Mouse (Mus musculus) heart, embryonic 16.5 days (tissue): ENCODE results near the gene Abraxas2. TPM values are rescaled to one million over a fixed set of nuclear protein-coding genes. Genes with fewer than 3 reads are reported as not detected.

ENCODE experiments used
- ATAC-seq: fragments of 200-750 bp; cut with Nextera tagmentation; replicated peaks from 2 replicates; pipeline ENCODE4 v1.8.0; 2017; ENCODE audit warnings: moderate number of reproducible peaks; ENCODE audit not compliant: insufficient read depth, low FRiP score; ENCODE audit errors: extremely low read depth
- H3K27ac ChIP-seq: fragments of 300-500 bp; sonication (generic); 2 replicates; pipeline ENCODE4 v1.5.1; 2014; ENCODE audit warnings: mild to moderate bottlenecking, low read length, control low read depth, moderate library complexity
- H3K27me3 ChIP-seq: fragments of 300-500 bp; sonication (generic); 2 replicates; pipeline ENCODE4 v1.6.1; 2014; ENCODE audit warnings: low read length, mixed read lengths; ENCODE audit not compliant: control insufficient read depth, insufficient read depth
- H3K36me3 ChIP-seq: fragments of 300-500 bp; sonication (generic); 2 replicates; pipeline ENCODE4 v1.6.1; 2014; ENCODE audit not compliant: control insufficient read depth, insufficient read depth
- H3K4me1 ChIP-seq: fragments of 300-500 bp; sonication (generic); 2 replicates; pipeline ENCODE4 v1.6.1; 2014; ENCODE audit warnings: low read length, mixed read lengths; ENCODE audit not compliant: control insufficient read depth, insufficient read depth
- H3K4me2 ChIP-seq: fragments of 300-500 bp; sonication (generic); 2 replicates; pipeline ENCODE4 v1.6.1; 2014; ENCODE audit warnings: low read depth, mild to moderate bottlenecking, control low read depth, low read length
- H3K4me3 ChIP-seq: fragments of 300-500 bp; sonication (generic); 2 replicates; pipeline ENCODE4 v1.5.1; 2014; ENCODE audit warnings: mild to moderate bottlenecking, control low read depth, low read length
- H3K9ac ChIP-seq: fragments of 300-500 bp; sonication (generic); 2 replicates; pipeline ENCODE4 v1.6.1; 2014; ENCODE audit warnings: low read length, control low read depth
- H3K9me3 ChIP-seq: fragments of 300-500 bp; sonication (generic); replicated peaks from 2 replicates; pipeline ENCODE4 v1.6.1; 2016; ENCODE audit warnings: low read length; ENCODE audit not compliant: control insufficient read depth
- WGBS: fragments of 180-500 bp; shearing (Covaris S2); extraction: QIAGEN DNeasy Blood & Tissue Kit; methylation state at CpG from one replicate; pipeline ENCODE4 v1.1.7; 2014; 5-methylcytosine and 5-hydroxymethylcytosine counted together
- polyA plus RNA-seq: library from polyadenylated mRNA; unstranded; fragments of >200 nt; fragmentation: Nextera tagmentation; extraction: Ambion mirVana; gene quantifications from 2 replicates; pipeline ENCODE4 v1.2.1, GENCODE M21; 2015

Gene Abraxas2
- polyA plus RNA-seq, 1 experiment from 2014 or later = 30.0 TPM

- H3K36me3 ChIP-seq = peaks cover 72% of the 10 kb centered on the region
- H3K4me3 ChIP-seq = no peak overlapping the region
- H3K27ac ChIP-seq = no peak overlapping the region
- H3K9ac ChIP-seq = no peak overlapping the region
- WGBS = 38% methylated on average over 1 of the region's 1 CpGs
- 0 out of 2 replicates have a peak, but pooled peaks cover 2% of the 10 kb centered on the region for H3K4me1 ChIP-seq
- ATAC-seq = no peak
- H3K27me3 ChIP-seq = no peaks in the 10 kb centered on the region
- H3K9me3 ChIP-seq = peaks cover 3% of the 10 kb centered on the region; the same call in 1 of the 2 replicates
- H3K4me2 ChIP-seq = no peak overlapping the region
Observed at GRCm38 (mm10) chr7:132880276-132880675, 21.3 kb downstream of the Abraxas2 start.

DNA sequence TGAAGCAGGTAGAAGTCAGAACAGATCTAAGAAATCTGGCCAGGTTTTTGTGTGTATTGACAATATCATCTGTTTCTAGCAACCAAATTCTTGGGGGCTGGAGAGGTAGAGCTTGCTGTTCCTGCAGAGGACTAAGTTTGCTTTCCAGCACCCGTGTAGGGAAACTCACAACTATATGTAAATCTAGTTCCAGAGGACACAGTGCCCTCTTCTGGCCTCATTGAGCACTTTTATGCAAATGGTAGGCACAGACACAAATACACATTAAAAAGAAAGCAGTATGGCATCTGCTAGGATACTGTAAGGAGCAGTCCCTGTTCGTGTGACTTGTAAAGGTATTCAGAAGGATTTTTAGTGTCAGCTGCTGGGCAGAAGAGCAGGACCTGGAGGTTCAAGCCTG, 23.3 kb downstream of the Abraxas2 start:
- Histone ChIP-seq H3K4me1 (0 out of 2 replicates have a peak, but pooled peaks cover 2% of the 10 kb centered on the region), H3K9me3 (peaks cover 3% of the 10 kb centered on the region; the same call in 1 of the 2 replicates), H3K27me3 (no peaks in the 10 kb centered on the region), H3K27ac (no peak overlapping the region), H3K36me3 (peaks cover 52% of the 10 kb centered on the region), H3K4me2 (no peak overlapping the region), H3K4me3 (no peak overlapping the region), H3K9ac (no peak overlapping the region)
- 78% methylated on average over 2 of the region's 2 CpGs for WGBS
- no peak for ATAC-seq

GRCm38 (mm10) chr7:132884031-132884430, 25.0 kb downstream of the Abraxas2 start:
- no peaks in the 10 kb centered on the region for H3K27me3 ChIP-seq
- H3K36me3 ChIP-seq = peaks cover 43% of the 10 kb centered on the region
- no peak for ATAC-seq
- H3K27ac ChIP-seq = no peak overlapping the region
- 91% methylated on average over 7 of the region's 7 CpGs for WGBS
- 0 out of 2 replicates have a peak, but pooled peaks cover 2% of the 10 kb centered on the region for H3K4me1 ChIP-seq
- H3K4me3 ChIP-seq = no peak overlapping the region
- no peak overlapping the region for H3K9ac ChIP-seq
- peaks cover 3% of the 10 kb centered on the region; the same call in 1 of the 2 replicates for H3K9me3 ChIP-seq
- H3K4me2 ChIP-seq = no peak overlapping the region

GRCm38 (mm10) chr7:132887019-132887804, 28.2 kb downstream of the Abraxas2 start:
- no peaks in the 10 kb centered on the region for H3K27me3 ChIP-seq
- H3K9ac ChIP-seq = no peak overlapping the region
- H3K36me3 ChIP-seq = peaks cover 18% of the 10 kb centered on the region
- H3K27ac ChIP-seq = 0 out of 2 replicates have a peak overlapping the region, but pooled peaks have one; percentile 27
- 0 out of 2 replicates have a peak, but pooled peaks cover 2% of the 10 kb centered on the region for H3K4me1 ChIP-seq
- H3K4me2 ChIP-seq = no peak overlapping the region
- 59% methylated on average over 7 of the region's 7 CpGs for WGBS
- peaks cover under 1% of the 10 kb centered on the region; the same call in 1 of the 2 replicates for H3K9me3 ChIP-seq
- no peak overlapping the region for H3K4me3 ChIP-seq
- no peak for ATAC-seq

- 60% methylated on average over 3 of the region's 3 CpGs for WGBS
- no peaks in the 10 kb centered on the region for H3K27me3 ChIP-seq
- no peak overlapping the region for H3K27ac ChIP-seq
- no peak for ATAC-seq
- H3K9me3 ChIP-seq = no peaks in the 10 kb centered on the region
- no peak overlapping the region for H3K4me2 ChIP-seq
- no peak overlapping the region for H3K4me3 ChIP-seq
- peaks cover 13% of the 10 kb centered on the region for H3K36me3 ChIP-seq
- H3K9ac ChIP-seq = no peak overlapping the region
- 0 out of 2 replicates have a peak, but pooled peaks cover 2% of the 10 kb centered on the region for H3K4me1 ChIP-seq
Observed at GRCm38 (mm10) chr7:132888052-132888451, 29.0 kb downstream of the Abraxas2 start.

GRCm38 (mm10) chr7:132888518-132889249, 29.7 kb downstream of the Abraxas2 start:
- Histone ChIP-seq H3K4me3 (no peak overlapping the region), H3K4me2 (no peak overlapping the region), H3K9me3 (no peaks in the 10 kb centered on the region), H3K27me3 (no peaks in the 10 kb centered on the region), H3K9ac (no peak overlapping the region), H3K36me3 (peaks cover 7% of the 10 kb centered on the region), H3K27ac (no peak overlapping the region), H3K4me1 (0 out of 2 replicates have a peak, but pooled peaks cover 2% of the 10 kb centered on the region)
- 55% methylated on average over 4 of the region's 4 CpGs for WGBS
- no peak for ATAC-seq

- Histone ChIP-seq H3K4me3 (no peak overlapping the region), H3K4me1 (peaks cover 2% of the 10 kb centered on the region; the same call in 1 of the 2 replicates), H3K4me2 (no peak overlapping the region), H3K9me3 (no peaks in the 10 kb centered on the region), H3K27me3 (no peaks in the 10 kb centered on the region), H3K27ac (no peak overlapping the region), H3K9ac (no peak overlapping the region), H3K36me3 (0 out of 2 replicates have a peak, but pooled peaks cover under 1% of the 10 kb centered on the region)
- ATAC-seq = no peak
- WGBS = 93% methylated on average over 8 of the region's 8 CpGs
Observed at GRCm38 (mm10) chr7:132889691-132890090, 30.7 kb downstream of the Abraxas2 start.

DNA sequence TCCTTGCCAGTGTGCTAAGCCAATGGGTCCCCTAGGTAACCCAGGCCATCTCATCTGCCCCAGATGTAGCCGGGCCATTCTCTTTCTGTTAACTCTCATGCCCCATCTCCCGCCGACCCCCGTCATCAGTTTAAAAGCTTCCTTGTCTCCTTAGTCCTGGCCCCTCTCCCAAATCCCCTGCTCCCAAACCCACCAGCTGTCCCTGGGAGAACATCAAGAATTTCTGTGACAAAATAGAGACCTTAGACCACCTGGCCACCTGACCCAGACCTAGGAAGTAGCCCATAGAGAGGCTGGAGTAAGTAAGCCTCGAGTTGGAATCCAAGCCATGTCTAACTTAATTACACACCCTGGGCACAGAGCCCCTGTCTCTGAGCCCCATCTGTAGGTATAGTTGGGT, 31.2 kb downstream of the Abraxas2 start:
- no peak for ATAC-seq
- H3K9ac ChIP-seq = no peak overlapping the region
- no peaks in the 10 kb centered on the region for H3K36me3 ChIP-seq
- no peak overlapping the region for H3K27ac ChIP-seq
- no peaks in the 10 kb centered on the region for H3K9me3 ChIP-seq
- peaks cover 6% of the 10 kb centered on the region for H3K4me1 ChIP-seq
- no peaks in the 10 kb centered on the region for H3K27me3 ChIP-seq
- H3K4me2 ChIP-seq = no peak overlapping the region
- no peak overlapping the region for H3K4me3 ChIP-seq
- 91% methylated on average over 5 of the region's 5 CpGs for WGBS
